Mouse (Mus musculus): Measurements from ENCODE around the gene Itpr3.
A peak's percentile ranks its signal among the peaks of the same experiment; 100 is the strongest.

Gene Itpr3

GRCm38 (mm10) chr17:27071630-27072029, 14.5 kb downstream of the Itpr3 start:
- DNase-seq (ENCODE audit: low read depth, low spot score): no peak

- DNase-seq (ENCODE audit: low read depth, low spot score): no peak
These were observed 15.3 kb downstream of the Itpr3 start for GRCm38 (mm10) chr17:27072363-27072762.

- DNase-seq (ENCODE audit: low read depth, low spot score): no peak
These were observed 16.0 kb downstream of the Itpr3 start for GRCm38 (mm10) chr17:27073126-27073525.

GRCm38 (mm10) chr17:27073778-27074177, 16.7 kb downstream of the Itpr3 start:
- DNase-seq (ENCODE audit: low read depth, low spot score): no peak

- DNase-seq (ENCODE audit: low read depth, low spot score): no peak
These were observed 17.1 kb downstream of the Itpr3 start for GRCm38 (mm10) chr17:27074236-27074635.

GRCm38 (mm10) chr17:27074849-27075745, 18.0 kb downstream of the Itpr3 start:
- no peak for DNase-seq (ENCODE audit: low read depth, low spot score)

- no peak for DNase-seq (ENCODE audit: low read depth, low spot score)
These were observed 20.0 kb downstream of the Itpr3 start for GRCm38 (mm10) chr17:27077133-27077532.

- no peak for DNase-seq (ENCODE audit: low read depth, low spot score)
These were observed 20.8 kb downstream of the Itpr3 start for GRCm38 (mm10) chr17:27077920-27078319.

- DNase-seq (ENCODE audit: low read depth, low spot score): no peak
These were observed 21.4 kb downstream of the Itpr3 start for GRCm38 (mm10) chr17:27078499-27078898.

GRCm38 (mm10) chr17:27081868-27082267, 24.8 kb downstream of the Itpr3 start:
- no peak for DNase-seq (ENCODE audit: low read depth, low spot score)

- DNase-seq (ENCODE audit: low read depth, low spot score): no peak
These were observed 25.7 kb downstream of the Itpr3 start for GRCm38 (mm10) chr17:27082796-27083195.

GRCm38 (mm10) chr17:27083601-27084000, 26.5 kb downstream of the Itpr3 start:
- no peak for DNase-seq (ENCODE audit: low read depth, low spot score)

GRCm38 (mm10) chr17:27085676-27086075, 28.6 kb downstream of the Itpr3 start:
- DNase-seq (ENCODE audit: low read depth, low spot score): peak; percentile 41

GRCm38 (mm10) chr17:27087426-27087825, 30.3 kb downstream of the Itpr3 start:
- no peak for DNase-seq (ENCODE audit: low read depth, low spot score)

- DNase-seq (ENCODE audit: low read depth, low spot score): no peak
These were observed 33.0 kb downstream of the Itpr3 start for GRCm38 (mm10) chr17:27090068-27090467.

- no peak for DNase-seq (ENCODE audit: low read depth, low spot score)
These were observed 38.6 kb downstream of the Itpr3 start for GRCm38 (mm10) chr17:27095690-27096089.

GRCm38 (mm10) chr17:27101675-27102074, 44.6 kb downstream of the Itpr3 start:
- no peak for DNase-seq (ENCODE audit: low read depth, low spot score)

- no peak for DNase-seq (ENCODE audit: low read depth, low spot score)
These were observed 48.8 kb downstream of the Itpr3 start for GRCm38 (mm10) chr17:27105698-27106470.

- DNase-seq (ENCODE audit: low read depth, low spot score): no peak
These were observed 49.6 kb downstream of the Itpr3 start for GRCm38 (mm10) chr17:27106745-27107144.

GRCm38 (mm10) chr17:27107936-27108335, 50.8 kb downstream of the Itpr3 start:
- DNase-seq (ENCODE audit: low read depth, low spot score): no peak

- no peak for DNase-seq (ENCODE audit: low read depth, low spot score)
These were observed 53.0 kb downstream of the Itpr3 start for GRCm38 (mm10) chr17:27110072-27110471.

GRCm38 (mm10) chr17:27118676-27119539, 61.8 kb downstream of the Itpr3 start:
- DNase-seq (ENCODE audit: low read depth, low spot score): no peak

All from embryo, embryonic 11.5 days (tissue).